In genomic region chr2:49457797-49458196, GRCm38 (mm10) we compare ENCODE assay signal across 23 mouse cellular contexts. TPM values are rescaled to one million over a fixed set of nuclear protein-coding genes. Genes with fewer than 3 reads are reported as not detected.
A peak's percentile ranks its signal among the peaks of the same experiment; 100 is the strongest.
DNase-seq lines count a peak whose midpoint lies in the region; ATAC-seq and TF ChIP-seq lines count a peak whose summit lies in the region.
"Had no signal": no experiment of that assay in that cellular context is flagged by ENCODE, and none has a peak within 500 bp of the region (broad histone marks: within the 10 kb centered on the region; RNA-seq: fewer than 3 reads in every experiment).

No protein-coding gene starts in this region.

- no peak overlapping the region for H3K27ac ChIP-seq in hindbrain, postnatal 0 days
- H3K27ac ChIP-seq in hindbrain, embryonic 10.5 days: no peak overlapping the region
- no peak overlapping the region for H3K27ac ChIP-seq in lung, postnatal 0 days (ENCODE audit: low read length)
- no peak overlapping the region for H3K27ac ChIP-seq in midbrain, embryonic 10.5 days (replicated peaks)
- H3K27ac ChIP-seq: embryonic facial prominence, embryonic 13.5 days; heart, embryonic 10.5 days; hindbrain, embryonic 13.5 days; kidney, postnatal 0 days; stomach, embryonic 15.5 days had no signal

- H3K9ac ChIP-seq in hindbrain, postnatal 0 days (replicated peaks; ENCODE audit: low read length): no peak overlapping the region
- no peak overlapping the region for H3K9ac ChIP-seq in lung, postnatal 0 days (replicated peaks; ENCODE audit: low read depth)
- H3K9ac ChIP-seq: embryonic facial prominence, embryonic 13.5 days; hindbrain, embryonic 13.5 days; stomach, embryonic 15.5 days had no signal

- 83% methylated on average over 2 of the region's 2 CpGs for WGBS in hindbrain, postnatal 0 days
- WGBS in hindbrain, embryonic 10.5 days: 88% methylated on average over 2 of the region's 2 CpGs
- WGBS in lung, postnatal 0 days: 71% methylated on average over 2 of the region's 2 CpGs
- WGBS in midbrain, embryonic 10.5 days: 89% methylated on average over 2 of the region's 2 CpGs

- peak; percentile 37 for TF ChIP-seq CTCF in hindbrain, postnatal 0 days (IDR thresholded peaks at IDR 0.05; ENCODE audit: low read depth)
- peak; percentile 47 for TF ChIP-seq CTCF in lung, postnatal 0 days (IDR thresholded peaks at IDR 0.05)

- H3K4me2 ChIP-seq in hindbrain, postnatal 0 days (ENCODE audit: low read depth, low read length): no peak overlapping the region
- no peak overlapping the region for H3K4me2 ChIP-seq in lung, postnatal 0 days (replicated peaks; ENCODE audit: low read depth, low read length)
- H3K4me2 ChIP-seq: embryonic facial prominence, embryonic 13.5 days; hindbrain, embryonic 13.5 days; midbrain, embryonic 11.5 days; stomach, embryonic 15.5 days had no signal

- no peak overlapping the region for H3K4me3 ChIP-seq in hindbrain, postnatal 0 days (ENCODE audit: low read length)
- no peak overlapping the region for H3K4me3 ChIP-seq in hindbrain, embryonic 10.5 days
- H3K4me3 ChIP-seq in lung, postnatal 0 days (ENCODE audit: low read depth, low read length): no peak overlapping the region
- no peak overlapping the region for H3K4me3 ChIP-seq in midbrain, embryonic 10.5 days
- H3K4me3 ChIP-seq: embryonic facial prominence, embryonic 13.5 days; heart, embryonic 10.5 days; hindbrain, embryonic 13.5 days; myocyte; stomach, embryonic 15.5 days had no signal

- H3K9me3 ChIP-seq in hindbrain, postnatal 0 days (ENCODE audit: low read length): no peaks in the 10 kb centered on the region
- H3K9me3 ChIP-seq in hindbrain, embryonic 10.5 days: peaks cover 24% of the 10 kb centered on the region
- no peaks in the 10 kb centered on the region for H3K9me3 ChIP-seq in lung, postnatal 0 days (ENCODE audit: low read length)
- peaks cover 18% of the 10 kb centered on the region for H3K9me3 ChIP-seq in midbrain, embryonic 10.5 days (replicated peaks)
- H3K9me3 ChIP-seq: heart, embryonic 10.5 days; stomach, embryonic 15.5 days had no signal

- peak; percentile 17 for DNase-seq in hindbrain, postnatal 0 days (ENCODE audit: low spot score)
- DNase-seq in hindbrain, embryonic 10.5 days (ENCODE audit: low spot score): no peak
- DNase-seq in lung, postnatal 0 days (ENCODE audit: low spot score): no peak
- DNase-seq in lung, postnatal 36 days: no peak
- peak; percentile 35 for DNase-seq in splenic B cell, adult 2 months (ENCODE audit: low read depth, low spot score)
- no peak for DNase-seq in midbrain, embryonic 10.5 days (ENCODE audit: low spot score)
- no peak for DNase-seq in cerebellum, adult 18-20 months
- DNase-seq: cerebellum, adult 8-10 months; gastrocnemius, postnatal 14 days; liver; lung, adult 18-20 months; right cerebral cortex, postnatal 14 days; spleen, adult 18-20 months had no signal

- no peak for ATAC-seq in hindbrain, postnatal 0 days
- ATAC-seq in lung, postnatal 0 days: no peak
- peak; percentile 54; the same call in 1 of the 2 replicates for ATAC-seq in common myeloid progenitor, adult 5-6 weeks (replicated peaks; ENCODE audit: low read depth, poor library complexity, severe bottlenecking)
- ATAC-seq: forebrain, embryonic 14.5 days; Patski had no signal

- no peaks in the 10 kb centered on the region for H3K4me1 ChIP-seq in hindbrain, postnatal 0 days (ENCODE audit: insufficient read depth, low read length)
- peaks cover 4% of the 10 kb centered on the region; the same call in 1 of the 2 replicates for H3K4me1 ChIP-seq in hindbrain, embryonic 10.5 days (replicated peaks)
- H3K4me1 ChIP-seq in lung, postnatal 0 days (ENCODE audit: insufficient read depth, low read depth, low read length): no peaks in the 10 kb centered on the region
- H3K4me1 ChIP-seq in midbrain, embryonic 10.5 days: peaks cover 6% of the 10 kb centered on the region
- H3K4me1 ChIP-seq: stomach, embryonic 15.5 days had no signal

- no peaks in the 10 kb centered on the region for H3K27me3 ChIP-seq in hindbrain, postnatal 0 days (ENCODE audit: insufficient read depth, low read length)
- no peaks in the 10 kb centered on the region for H3K27me3 ChIP-seq in hindbrain, embryonic 10.5 days (ENCODE audit: insufficient read depth, poor library complexity, severe bottlenecking)
- H3K27me3 ChIP-seq in lung, postnatal 0 days (replicated peaks; ENCODE audit: insufficient read depth, low read length): no peaks in the 10 kb centered on the region
- no peaks in the 10 kb centered on the region for H3K27me3 ChIP-seq in splenic B cell, adult 2 months (ENCODE audit: control insufficient read depth, insufficient read depth, low read length, poor library complexity, severe bottlenecking)
- no peaks in the 10 kb centered on the region for H3K27me3 ChIP-seq in midbrain, embryonic 10.5 days (ENCODE audit: low read depth, poor library complexity, severe bottlenecking)
- H3K27me3 ChIP-seq: embryonic facial prominence, embryonic 13.5 days; hindbrain, embryonic 13.5 days; Patski; stomach, embryonic 15.5 days had no signal

- H3K36me3 ChIP-seq in hindbrain, postnatal 0 days (ENCODE audit: insufficient read depth, low read length): no peaks in the 10 kb centered on the region
- peaks cover 16% of the 10 kb centered on the region for H3K36me3 ChIP-seq in hindbrain, embryonic 10.5 days
- no peaks in the 10 kb centered on the region for H3K36me3 ChIP-seq in lung, postnatal 0 days (ENCODE audit: insufficient read depth, low read length)
- H3K36me3 ChIP-seq in splenic B cell, adult 2 months (ENCODE audit: control insufficient read depth, insufficient read depth, low read length, poor library complexity, severe bottlenecking): no peaks in the 10 kb centered on the region
- peaks cover 22% of the 10 kb centered on the region for H3K36me3 ChIP-seq in midbrain, embryonic 10.5 days
- H3K36me3 ChIP-seq: stomach, embryonic 15.5 days had no signal

- TF ChIP-seq EP300 in lung, postnatal 0 days (IDR thresholded peaks at IDR 0.05): no peak

RNA-seq across cellular contexts. Expression of gene Epc2, which starts 6.5 kb away (rescaled TPM):
- total RNA-seq in hindbrain, postnatal 0 days (2014; rRNA removed): 28.6 and 30.7 TPM in 2 replicates
- 7.4 and 7.8 TPM in 2 replicates for polyA plus RNA-seq in hindbrain, postnatal 0 days (2015; fragmentation: Nextera tagmentation; extraction: Ambion mirVana)
- polyA plus RNA-seq in hindbrain, embryonic 10.5 days (2016; fragmentation: Nextera tagmentation; extraction: Ambion mirVana): 6.9 and 7.3 TPM in 2 replicates
- polyA plus RNA-seq in lung, postnatal 0 days (2015; fragmentation: Nextera tagmentation; extraction: Ambion mirVana): 4.9 and 5.8 TPM in 2 replicates
- total RNA-seq in common myeloid progenitor, adult 5-6 weeks (2017): 44.8 and 51.8 TPM in 2 replicates
- 6.1 and 6.8 TPM in 2 replicates for polyA plus RNA-seq in midbrain, embryonic 10.5 days (2016; fragmentation: Nextera tagmentation; extraction: Ambion mirVana)

Comparison
In these comparisons a context has a peak if more than half of its experiments do, and no peak if none do; other contexts are left out.
1. DNase-seq: peak in hindbrain, postnatal 0 days (single experiment) and splenic B cell, adult 2 months (single experiment); none in hindbrain, embryonic 10.5 days (single experiment), lung, postnatal 0 days (single experiment), lung, postnatal 36 days (single experiment), midbrain, embryonic 10.5 days (single experiment) and cerebellum, adult 18-20 months (0 of 2).